Mouse (Mus musculus) CD4-positive helper T cell, adult 2 months (primary cell): ENCODE data around the gene 4930516K23Rik.

ENCODE experiments used
- DNase-seq: peaks from one replicate; pipeline ENCODE4 v3.0.0-alpha.2; 2012; ENCODE audit warnings: low read depth, missing footprints, low spot score

Gene 4930516K23Rik

GRCm38 (mm10) chr7:104061345-104061744 lies at the start of gene 4930516K23Rik:
4930516K23Rik (minus strand) TSS chr7:104061445.
- DNase-seq: no peak

- DNase-seq: no peak
Observed at GRCm38 (mm10) chr7:104104757-104104972, 43.4 kb upstream of the 4930516K23Rik start, which contains the start of gene Olfr646. Olfr646 (plus strand) TSS chr7:104104873.

- DNase-seq: no peak
Observed at GRCm38 (mm10) chr7:104103913-104104756, 42.9 kb upstream of the 4930516K23Rik start.

- no peak for DNase-seq
Observed at GRCm38 (mm10) chr7:104085365-104085764, 24.1 kb upstream of the 4930516K23Rik start, which contains the start of gene Olfr645. Olfr645 (minus strand) TSS chr7:104085465.

GRCm38 (mm10) chr7:104071769-104072168 lies 10.5 kb upstream of the 4930516K23Rik start, which contains the start of gene Olfr644:
Olfr644 (minus strand) TSS chr7:104071869.
- DNase-seq: no peak

- no peak for DNase-seq
Observed at GRCm38 (mm10) chr7:104059215-104059614, 2.0 kb downstream of the 4930516K23Rik start.

- no peak for DNase-seq
Observed at GRCm38 (mm10) chr7:104052566-104052965, 8.7 kb downstream of the 4930516K23Rik start, which contains the start of gene Olfr642. Olfr642 (minus strand) TSS chr7:104052666.

GRCm38 (mm10) chr7:104050745-104051144 lies 10.5 kb downstream of the 4930516K23Rik start:
- no peak for DNase-seq

- no peak for DNase-seq
Observed at GRCm38 (mm10) chr7:104035145-104035544, 26.1 kb downstream of the 4930516K23Rik start, which contains the start of gene Olfr641. Olfr641 (plus strand) TSS chr7:104035445.

GRCm38 (mm10) chr7:104026978-104027377 lies 34.3 kb downstream of the 4930516K23Rik start:
- DNase-seq: no peak

GRCm38 (mm10) chr7:104025473-104025872 lies 35.8 kb downstream of the 4930516K23Rik start, which contains the start of gene Olfr640:
Olfr640 (minus strand) TSS chr7:104025573.
- DNase-seq: no peak

GRCm38 (mm10) chr7:104021651-104022050 lies 39.6 kb downstream of the 4930516K23Rik start:
- DNase-seq: no peak

GRCm38 (mm10) chr7:104018953-104019352 lies 42.3 kb downstream of the 4930516K23Rik start:
- no peak for DNase-seq

GRCm38 (mm10) chr7:104017203-104017602 lies 44.0 kb downstream of the 4930516K23Rik start, which contains the start of gene Olfr639:
Olfr639 (minus strand) TSS chr7:104017303.
- DNase-seq: no peak
